Mouse (Mus musculus) adrenal gland, postnatal 36 days (tissue): ENCODE results near the gene Adamtsl4. TPM values are rescaled to one million over a fixed set of nuclear protein-coding genes. Genes with fewer than 3 reads are reported as not detected.

Experiments
- DNase-seq, 2 experiments: peaks; one replicate each; pipeline ENCODE4 v3.0.0; 2021; ENCODE audit warnings: mixed read lengths in 1 of 2
- microRNA-seq: library from miRNA; unstranded; fragments of <30 nt; microRNA quantifications from one replicate; pipeline ENCODE4 v1.2.0, GENCODE M21; 2021
- total RNA-seq, 2 experiments: library from RNA; stranded (reverse); gene quantifications; 2 replicates each; pipeline ENCODE4 v1.2.3; 2021

Adamtsl4 gene
- total RNA-seq, 2 experiments from 2014 or later: 6.5 to 11.1 TPM

DNA sequence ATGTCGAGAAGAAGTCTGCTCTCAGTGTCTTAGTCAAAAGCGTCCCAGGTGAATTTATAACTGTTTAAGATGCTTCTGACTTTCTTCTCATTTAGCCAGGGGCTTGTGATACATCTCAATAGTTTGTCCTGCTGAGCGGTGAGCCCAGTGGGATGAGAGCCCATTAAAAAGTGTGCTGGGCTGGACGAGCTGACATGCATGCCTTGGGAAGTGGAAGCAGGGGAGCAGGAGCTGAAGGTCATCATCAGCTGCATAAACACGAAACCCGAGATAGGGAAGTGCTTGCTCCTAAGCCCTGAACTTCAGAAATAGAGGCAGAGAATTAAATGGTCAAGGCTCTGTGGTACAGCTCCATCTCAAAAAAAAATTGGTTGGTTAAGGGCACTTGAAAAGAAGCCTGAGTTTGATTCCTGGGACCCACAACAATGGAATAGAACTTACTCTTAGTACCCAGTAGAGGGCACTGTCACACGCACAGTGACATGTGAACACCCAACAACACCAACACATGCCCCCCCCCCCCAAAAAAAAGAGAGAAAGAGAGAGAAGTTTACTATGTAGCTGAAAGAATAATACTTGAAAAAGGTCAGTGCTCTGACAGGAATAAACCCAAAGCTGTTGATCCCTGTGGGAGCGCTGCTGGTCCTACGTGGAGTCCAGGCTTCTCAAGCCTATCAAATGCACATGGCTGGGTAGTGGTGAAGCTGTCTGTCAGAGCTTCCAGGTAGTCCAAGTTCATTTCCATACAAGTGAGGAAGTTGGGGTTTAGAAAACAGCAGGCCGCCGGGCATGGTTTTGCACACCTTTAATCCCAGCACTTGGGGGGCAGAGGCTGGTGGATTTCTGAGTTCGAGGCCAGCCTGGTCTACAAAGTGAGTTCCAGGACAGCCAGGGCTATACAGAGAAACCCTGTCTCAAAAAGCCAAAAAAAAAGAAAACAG is 54.8 kb downstream of the Adamtsl4 start:
- no peak for DNase-seq

GRCm38 (mm10) chr3:95631304-95631703 is 56.4 kb downstream of the Adamtsl4 start:
- no peak for DNase-seq

GRCm38 (mm10) chr3:95630856-95631255 is 56.9 kb downstream of the Adamtsl4 start:
- no peak for DNase-seq

GRCm38 (mm10) chr3:95629755-95630154 is 58.0 kb downstream of the Adamtsl4 start:
- DNase-seq: peak; percentile 72 to 75

DNA sequence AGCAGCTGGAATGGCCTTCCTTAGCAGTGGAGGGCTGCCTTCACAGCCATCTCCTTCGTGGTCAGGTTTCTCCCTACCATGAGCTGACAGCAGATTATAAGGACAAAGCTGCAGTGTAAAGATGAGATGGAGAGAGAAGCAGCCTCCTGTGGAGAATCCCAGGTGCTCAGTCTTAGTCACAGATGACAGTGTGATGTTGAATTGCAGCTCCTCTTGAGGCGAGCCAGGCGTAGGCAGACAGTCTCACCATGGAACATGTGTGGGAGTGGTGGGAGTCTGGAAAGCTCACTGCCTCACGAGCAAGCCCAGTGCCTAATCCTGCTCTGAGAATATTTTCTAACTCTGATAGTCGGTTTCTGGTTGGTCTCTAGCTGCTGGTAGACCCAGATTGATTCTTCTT is 60.0 kb downstream of the Adamtsl4 start:
- DNase-seq: no peak

Small RNA genes lying within 50 kb of the gene (microRNA-seq; reads per million reads assigned to microRNA genes)
- not detected for gene Mir7014

Other genes with a start within 250 kb of the Adamtsl4 start
- gene Ctsk, start 188.7 kb downstream of the Adamtsl4 start, total RNA-seq: 1 to 10 TPM; 7.2 to 9.0 TPM
- 10 to 100 TPM; 35.2 to 65.5 TPM for gene Ctss, start 161.1 kb downstream of the Adamtsl4 start, total RNA-seq
- not detected for gene Hormad1, start 128.2 kb downstream of the Adamtsl4 start, total RNA-seq
- gene Golph3l, start 99.0 kb downstream of the Adamtsl4 start, total RNA-seq: 10 to 100 TPM; 40.6 to 53.7 TPM
- 100 to 1,000 TPM in 1 of 2 experiments, 10 to 100 TPM in 1; 83.6 to 107 TPM for gene Ensa, start 62.9 kb downstream of the Adamtsl4 start, total RNA-seq
- 100 to 1,000 TPM; 199 to 227 TPM for gene Mcl1, start 29.1 kb downstream of the Adamtsl4 start, total RNA-seq
- gene Ecm1, start 51.7 kb upstream of the Adamtsl4 start, total RNA-seq: 100 to 1,000 TPM; 428 to 676 TPM
- 10 to 100 TPM; 49.3 to 54.1 TPM for gene Tars2, start 72.3 kb upstream of the Adamtsl4 start, total RNA-seq
- 10 to 100 TPM; 50.9 to 56.0 TPM for gene Rprd2, start 130.9 kb upstream of the Adamtsl4 start, total RNA-seq
- gene Prpf3, start 168.0 kb upstream of the Adamtsl4 start, total RNA-seq: 10 to 100 TPM; 27.4 to 39.2 TPM
- 100 to 1,000 TPM; 272 to 276 TPM for gene Mrps21, start 183.6 kb upstream of the Adamtsl4 start, total RNA-seq
- gene Ciart, start 194.3 kb upstream of the Adamtsl4 start, total RNA-seq: 1 to 10 TPM; 2.2 to 3.2 TPM
- gene BC028528, start 204.1 kb upstream of the Adamtsl4 start, total RNA-seq: 10 to 100 TPM in 1 of 2 experiments, 1 to 10 TPM in 1; 8.4 to 11.3 TPM
- 100 to 1,000 TPM; 108 to 138 TPM for gene Aph1a, start 206.1 kb upstream of the Adamtsl4 start, total RNA-seq
- 1 to 10 TPM; 1.3 to 1.6 TPM for gene Car14, start 216.8 kb upstream of the Adamtsl4 start, total RNA-seq
- 10 to 100 TPM; 91.6 to 99.3 TPM for gene Anp32e, start 241.3 kb upstream of the Adamtsl4 start, total RNA-seq